Mouse (Mus musculus): ENCODE data around the gene Wee1.
"Not testable (repeated sequence)": the region's sequence is repeated elsewhere in the genome, so short reads cannot be mapped to it uniquely, and the experiment has no call there.

The Wee1 gene

DNA sequence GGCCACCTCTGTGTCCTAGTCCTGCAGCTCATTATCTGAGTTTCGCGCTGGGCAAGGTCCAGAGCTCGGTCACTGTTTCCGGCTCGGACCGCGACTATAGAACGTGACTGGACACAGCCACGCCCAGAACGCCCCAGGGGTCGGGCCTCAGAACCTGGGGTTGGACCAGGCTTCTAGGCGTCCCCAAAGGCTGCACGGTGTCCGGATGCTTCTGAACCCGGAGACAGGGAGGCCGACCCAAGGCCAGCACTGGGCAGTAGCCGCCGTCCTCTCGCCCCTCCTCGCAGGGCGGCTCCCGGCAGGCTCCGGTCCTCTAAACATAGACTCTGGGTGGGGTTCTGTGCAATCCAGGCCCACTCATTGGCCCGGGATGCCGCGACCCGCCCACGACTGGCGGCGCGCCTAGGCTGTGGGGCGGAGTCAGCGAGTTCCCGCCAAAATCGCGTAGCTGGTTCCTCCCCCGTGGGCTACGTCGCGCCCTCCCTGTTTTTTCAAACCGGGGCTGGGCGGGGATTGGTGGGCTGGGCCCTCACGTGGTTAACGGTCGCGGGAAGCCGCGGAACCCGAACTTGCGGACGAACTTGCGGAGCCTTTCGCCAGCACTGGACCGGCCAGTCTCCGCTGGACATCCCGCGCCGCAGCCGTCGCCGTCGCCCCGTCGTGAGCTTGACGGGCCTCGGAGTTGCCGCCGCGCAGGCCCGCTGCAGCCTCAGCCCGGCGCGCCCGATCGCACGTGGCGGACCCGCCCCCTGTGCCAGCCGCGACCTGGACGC is at the start of gene Wee1:
Gene Wee1 (plus strand): TSS at position 531 of the 773 bp plus-strand sequence.
- DNase-seq = peak; percentile 99

GRCm38 (mm10) chr7:110078168-110078567 is 43.7 kb upstream of the Wee1 start:
- DNase-seq = no peak

- DNase-seq = no peak
Measured at GRCm38 (mm10) chr7:110083386-110084165, 38.3 kb upstream of the Wee1 start.

GRCm38 (mm10) chr7:110085217-110085616 is 36.6 kb upstream of the Wee1 start:
- DNase-seq = no peak

DNA sequence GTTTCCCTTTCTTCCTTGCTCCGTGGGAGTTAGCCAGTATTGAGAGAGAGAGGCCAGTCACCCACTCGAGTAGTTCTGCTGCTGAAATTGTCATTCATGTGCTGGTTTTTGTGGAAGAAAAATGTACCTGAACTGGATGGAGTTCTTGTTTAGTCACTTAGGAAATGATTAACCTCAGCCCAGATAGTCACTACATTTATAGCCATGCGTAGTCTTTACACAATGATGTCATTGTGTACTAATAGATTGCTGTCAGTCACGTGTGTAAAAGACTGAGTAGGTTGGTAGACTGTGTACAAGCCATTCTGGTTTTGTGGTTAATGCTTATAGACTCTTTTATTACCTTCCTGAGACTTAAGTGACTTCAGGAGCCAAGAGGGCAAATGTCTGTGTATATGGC is 33.9 kb upstream of the Wee1 start:
- DNase-seq = no peak

- no peak for DNase-seq
Measured at GRCm38 (mm10) chr7:110091670-110092069, 30.2 kb upstream of the Wee1 start.

- no peak for DNase-seq
Measured at GRCm38 (mm10) chr7:110096332-110096731, 25.5 kb upstream of the Wee1 start.

DNA sequence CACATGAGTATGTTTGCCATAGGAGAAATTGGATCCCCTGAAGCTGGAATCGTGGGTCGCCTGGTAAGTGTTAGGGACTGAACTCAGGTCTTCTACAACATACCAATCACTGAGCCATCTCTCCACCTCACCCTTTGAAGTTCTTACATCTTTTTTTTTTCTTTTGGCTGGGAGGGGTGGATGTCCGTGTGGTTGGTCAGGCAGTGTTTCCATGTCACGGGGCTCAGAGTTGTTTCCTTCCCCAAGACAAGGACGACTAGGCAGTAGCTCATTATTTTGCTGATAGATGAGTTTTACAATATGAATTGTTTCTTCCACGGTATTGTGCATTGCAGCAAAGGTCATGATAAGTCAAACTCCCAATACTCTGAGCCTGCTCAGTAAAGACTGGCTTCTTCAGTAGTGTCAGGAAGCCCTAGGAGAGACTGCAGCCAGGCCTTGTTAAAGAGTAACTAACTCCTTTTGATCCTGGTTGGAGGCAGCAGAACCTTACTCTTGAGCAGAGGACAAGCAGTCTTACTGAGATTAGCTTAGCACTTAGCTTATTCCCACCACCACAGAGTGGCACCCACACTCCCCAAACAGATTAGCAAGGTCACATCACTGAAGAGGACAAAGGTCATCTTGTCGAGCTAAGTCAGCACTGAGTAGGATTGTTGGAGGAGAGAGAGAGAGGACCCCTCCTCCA is 24.6 kb upstream of the Wee1 start:
- peak; percentile 83 for DNase-seq

GRCm38 (mm10) chr7:110100854-110101253 is 21.0 kb upstream of the Wee1 start:
- DNase-seq = no peak

- DNase-seq = no peak
Measured at GRCm38 (mm10) chr7:110101266-110101665, 20.6 kb upstream of the Wee1 start.

GRCm38 (mm10) chr7:110105041-110105440 is 16.8 kb upstream of the Wee1 start:
- peak; percentile 67 for DNase-seq

- DNase-seq = no peak
Measured at GRCm38 (mm10) chr7:110106633-110107032, 15.2 kb upstream of the Wee1 start.

DNA sequence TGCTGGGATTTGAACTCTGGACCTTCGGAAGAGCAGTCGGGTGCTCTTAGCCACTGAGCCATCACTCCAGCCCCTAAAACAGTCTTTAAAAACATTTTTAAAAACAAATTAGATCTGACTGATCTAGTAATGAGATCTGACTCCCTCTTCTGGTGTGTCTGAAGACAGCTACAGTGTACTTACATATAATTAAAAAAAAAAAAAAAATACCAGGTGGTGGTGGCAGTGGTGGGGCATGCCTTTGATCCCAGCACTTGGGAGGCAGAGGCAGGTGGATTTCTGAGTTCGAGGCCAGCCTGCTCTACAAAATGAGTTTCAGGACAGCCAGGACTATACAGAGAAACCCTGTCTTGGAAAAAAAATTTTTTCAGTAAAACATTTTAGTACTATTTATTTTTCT is 13.3 kb upstream of the Wee1 start:
- not testable (repeated sequence) for DNase-seq

- DNase-seq = no peak
Measured at GRCm38 (mm10) chr7:110108967-110109610, 12.8 kb upstream of the Wee1 start.

DNA sequence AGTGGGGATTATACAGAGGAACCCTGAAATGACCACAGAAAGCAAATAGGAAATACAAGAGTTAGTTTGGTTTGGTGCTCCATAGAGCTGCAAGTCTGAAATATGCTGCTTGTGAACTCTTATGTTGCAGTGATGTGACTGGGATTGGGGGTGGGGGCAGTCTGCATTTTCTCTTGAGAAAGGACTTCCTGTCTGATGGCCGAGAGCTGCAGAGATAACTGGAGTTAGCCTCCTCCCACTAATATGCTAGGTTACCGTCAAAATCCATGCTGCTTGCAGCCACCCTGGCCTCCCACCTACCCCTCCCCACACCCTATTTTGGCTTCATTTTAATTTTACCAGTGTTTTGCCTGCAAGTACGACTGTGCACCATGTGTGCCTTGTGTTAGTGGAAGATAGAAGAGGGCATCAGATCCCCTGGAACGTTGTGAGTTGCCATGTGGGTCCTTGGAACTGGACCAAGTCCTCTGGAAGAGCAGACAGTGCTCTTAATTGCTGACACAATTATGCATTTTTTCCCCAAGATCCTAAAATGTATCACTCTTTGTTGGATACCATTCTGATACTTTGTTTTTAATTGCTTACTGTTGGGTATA is 11.7 kb upstream of the Wee1 start:
- no peak for DNase-seq

DNA sequence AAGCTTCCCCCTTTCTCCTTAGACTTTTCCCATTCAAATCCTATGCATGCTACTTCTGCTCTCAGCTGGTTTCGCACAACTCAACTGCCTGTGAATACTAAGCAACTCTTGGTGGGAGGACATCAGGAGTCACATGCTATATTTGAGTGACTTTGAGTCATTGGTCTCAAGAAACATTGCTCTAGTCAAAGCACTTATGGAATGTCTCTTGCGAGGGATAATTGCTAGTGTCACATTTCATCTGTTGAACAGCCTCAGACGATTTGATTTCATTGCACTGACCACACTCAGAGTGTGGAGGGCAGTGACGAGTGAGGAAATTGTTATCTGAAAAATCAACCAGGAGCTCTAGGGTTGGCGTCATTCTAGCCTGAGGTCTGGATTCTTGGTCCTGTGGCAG is 7.1 kb upstream of the Wee1 start:
- no peak for DNase-seq

- peak; percentile 66 for DNase-seq
Measured at GRCm38 (mm10) chr7:110116731-110117291, 5.0 kb upstream of the Wee1 start.

GRCm38 (mm10) chr7:110118448-110118847 is 3.4 kb upstream of the Wee1 start:
- DNase-seq = no peak

- no peak for DNase-seq
Measured at GRCm38 (mm10) chr7:110120157-110120784, 1.6 kb upstream of the Wee1 start.

- no peak for DNase-seq
Measured at GRCm38 (mm10) chr7:110121162-110121515, 707 bp upstream of the Wee1 start.

DNA sequence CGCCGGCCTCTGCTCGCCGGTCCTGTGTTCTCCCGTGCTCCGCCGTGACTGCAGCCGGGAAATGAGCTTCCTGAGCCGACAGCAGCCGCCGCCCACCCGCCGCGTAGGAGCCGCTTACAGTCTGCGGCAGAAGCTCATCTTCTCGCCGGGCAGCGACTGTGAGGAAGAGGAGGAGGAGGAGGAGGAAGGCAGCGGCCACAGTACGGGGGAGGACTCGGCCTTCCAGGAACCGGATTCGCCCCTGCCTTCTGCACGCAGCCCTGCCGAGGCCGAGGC is 381 bp downstream of the Wee1 start:
- no peak for DNase-seq

Measured in kidney, adult 11 months (tissue).